Mouse (Mus musculus) liver, adult 2 months (tissue): ENCODE results near the gene Dmbx1. TPM values are rescaled to one million over a fixed set of nuclear protein-coding genes. Genes with fewer than 3 reads are reported as not detected.

Experiments used
- DNase-seq: peaks from one replicate; pipeline ENCODE4 v3.0.0-alpha.2; 2011; ENCODE audit warnings: low read depth, low spot score; ENCODE audit errors: extremely low read depth
- H3K27ac ChIP-seq: fragments of 200-500 bp; replicated peaks from 2 replicates; pipeline ENCODE4 v1.5.1; 2012; ENCODE audit warnings: low read depth, mild to moderate bottlenecking, control low read depth, inconsistent platforms, low read length; ENCODE audit not compliant: insufficient read depth
- H3K27me3 ChIP-seq: fragments of 200-500 bp; 2 replicates; pipeline ENCODE4 v1.6.1; 2012; ENCODE audit warnings: mild to moderate bottlenecking, moderate library complexity, low read length, inconsistent platforms; ENCODE audit not compliant: control insufficient read depth, insufficient read depth
- H3K36me3 ChIP-seq: fragments of 200-500 bp; 2 replicates; pipeline ENCODE4 v1.6.1; 2012; ENCODE audit warnings: low read length, inconsistent platforms; ENCODE audit not compliant: control insufficient read depth, insufficient read depth
- H3K4me1 ChIP-seq: fragments of 200-500 bp; 2 replicates; pipeline ENCODE4 v1.6.1; 2011; ENCODE audit warnings: low read length; ENCODE audit not compliant: control insufficient read depth, insufficient read depth
- H3K4me3 ChIP-seq: fragments of 200-500 bp; 2 replicates; pipeline ENCODE4 v1.5.1; 2011; ENCODE audit warnings: low read depth, mild to moderate bottlenecking, control low read depth, low read length, moderate library complexity; ENCODE audit not compliant: insufficient read depth
- H3K79me2 ChIP-seq: fragments of 200-500 bp; 2 replicates; pipeline ENCODE4 v1.6.1; 2012; ENCODE audit warnings: inconsistent platforms, mild to moderate bottlenecking, low read length, moderate library complexity; ENCODE audit not compliant: control insufficient read depth, insufficient read depth
- H3K9ac ChIP-seq: fragments of 200-500 bp; 2 replicates; pipeline ENCODE4 v1.6.1; 2012; ENCODE audit warnings: low read depth, mild to moderate bottlenecking, control low read depth, inconsistent platforms, low read length
- CTCF ChIP-seq: fragments of 200-500 bp; IDR thresholded peaks from 2 replicates; pipeline ENCODE4 v1.5.1; 2011; ENCODE audit warnings: low read depth, low read length, control low read depth
- POLR2A ChIP-seq: fragments of 200-500 bp; IDR thresholded peaks from 2 replicates; pipeline ENCODE4 v1.6.1; 2011; ENCODE audit warnings: low read length, control low read depth; ENCODE audit not compliant: insufficient read depth; ENCODE audit errors: extremely low read depth
- WGBS: fragments of 180-500 bp; shearing (Covaris S2); methylation state at CpG from one replicate; pipeline ENCODE4 v1.1.7; 2018; 5-methylcytosine and 5-hydroxymethylcytosine counted together
- polyA plus RNA-seq: library from polyadenylated mRNA; depleted of rRNA; stranded (reverse); fragments of >200 nt; gene quantifications from 2 replicates; pipeline ENCODE4 v1.2.3, GENCODE M21; 2012
- total RNA-seq: library from RNA; depleted of rRNA; stranded (reverse); fragments of >200 nt; gene quantifications from 2 replicates; pipeline ENCODE4 v1.2.3, GENCODE M21; 2014

Dmbx1 gene
- total and polyA plus RNA-seq, 2 experiments: not detected

DNA sequence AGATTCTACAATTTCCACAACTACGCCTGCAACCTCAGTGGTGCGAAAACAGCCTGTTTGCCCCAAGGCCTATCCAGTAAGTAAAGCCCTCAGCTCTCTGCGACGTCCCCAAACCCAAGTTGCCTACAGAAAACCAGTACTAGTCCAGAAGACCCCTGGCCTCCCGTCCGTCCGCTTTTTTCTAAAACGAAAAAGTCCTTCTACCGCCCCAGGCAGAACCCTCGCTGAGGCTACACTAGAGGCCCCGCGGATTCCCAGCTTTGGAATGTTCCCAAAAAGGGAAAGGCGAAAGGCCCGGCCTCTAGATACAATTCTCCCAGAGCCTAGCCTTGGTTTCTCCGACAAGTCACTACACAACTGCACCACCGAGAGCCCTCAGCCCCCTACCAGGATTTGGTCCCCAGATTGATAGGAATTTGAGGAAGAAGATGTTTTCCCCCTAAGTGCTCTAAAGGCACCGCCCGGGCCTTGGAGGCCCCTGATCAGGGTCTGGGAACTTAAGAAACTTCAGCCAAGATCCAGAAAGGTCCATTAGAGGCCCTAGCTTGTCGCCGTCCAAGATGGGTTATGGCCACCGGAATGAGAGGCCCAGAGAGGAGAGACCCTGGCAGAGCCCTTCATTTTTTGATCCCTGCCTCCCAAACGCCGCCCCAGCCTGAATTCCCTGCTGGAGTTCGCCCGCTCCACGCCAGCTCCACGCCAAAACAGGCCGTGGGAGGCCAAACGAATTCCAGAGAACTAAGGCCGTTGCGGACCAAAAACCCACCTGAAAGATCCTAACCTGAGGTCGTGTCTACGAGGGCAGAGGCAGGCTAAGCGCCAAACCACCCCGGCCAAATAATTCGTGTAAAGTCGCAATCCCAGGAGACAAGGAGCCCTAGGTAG is 1.2 kb downstream of the Dmbx1 start:
- 7% methylated on average over 37 of the region's 37 CpGs for WGBS
- TF ChIP-seq CTCF (no peak), POLR2A (no peak)
- no peaks in the 10 kb centered on the region for H3K79me2 ChIP-seq
- H3K4me1 ChIP-seq: peaks cover 12% of the 10 kb centered on the region
- no peak overlapping the region for H3K9ac ChIP-seq
- peaks cover 45% of the 10 kb centered on the region for H3K27me3 ChIP-seq
- H3K4me3 ChIP-seq: no peak overlapping the region
- H3K36me3 ChIP-seq: no peaks in the 10 kb centered on the region
- DNase-seq: no peak
- H3K27ac ChIP-seq: no peak overlapping the region

DNA sequence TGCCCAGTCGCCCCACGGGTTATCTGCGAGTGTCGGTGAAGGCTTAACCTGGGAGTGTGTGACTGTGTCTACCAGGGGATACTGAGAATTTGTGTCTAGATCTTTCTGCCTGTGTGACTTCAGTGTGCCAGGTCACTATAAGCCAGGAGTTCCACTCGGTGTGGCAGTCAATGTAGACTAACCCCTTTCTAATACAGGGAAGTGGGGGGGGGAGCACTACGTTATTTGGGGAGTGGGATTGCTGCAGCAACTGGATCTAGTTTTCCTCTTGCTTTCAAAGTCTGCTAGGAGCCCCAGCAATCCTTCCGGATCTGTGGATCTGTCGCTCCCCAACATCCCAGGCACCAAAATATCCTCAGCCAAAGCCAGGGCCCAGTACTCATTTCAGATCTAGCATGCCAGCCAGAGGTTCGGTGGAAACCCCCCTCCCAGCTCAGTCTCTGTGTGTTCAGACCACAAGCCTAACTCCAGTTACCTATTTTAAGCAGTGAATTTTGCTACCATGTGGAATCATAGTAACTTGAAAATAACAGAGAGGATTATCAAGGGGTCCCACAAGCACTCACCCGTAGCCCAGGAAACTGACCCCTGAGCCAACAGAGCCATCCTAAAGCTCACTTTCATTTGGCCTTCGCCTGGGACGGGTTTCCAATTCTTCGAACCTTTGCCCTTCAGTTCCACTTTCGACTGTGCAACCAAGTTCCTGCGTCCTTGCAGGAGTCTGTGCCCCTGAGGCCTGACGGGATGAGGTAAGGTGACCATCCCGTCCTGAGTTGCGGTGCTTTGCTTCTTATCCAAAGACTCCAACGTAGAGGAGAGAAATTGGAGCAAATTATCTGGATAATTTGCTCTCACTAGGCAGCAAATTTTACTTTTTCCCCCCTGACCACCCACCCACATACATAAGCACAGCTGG is 2.4 kb downstream of the Dmbx1 start:
- peaks cover 44% of the 10 kb centered on the region for H3K27me3 ChIP-seq
- peak; percentile 17 for DNase-seq
- 12% methylated on average over 19 of the region's 19 CpGs for WGBS

DNA sequence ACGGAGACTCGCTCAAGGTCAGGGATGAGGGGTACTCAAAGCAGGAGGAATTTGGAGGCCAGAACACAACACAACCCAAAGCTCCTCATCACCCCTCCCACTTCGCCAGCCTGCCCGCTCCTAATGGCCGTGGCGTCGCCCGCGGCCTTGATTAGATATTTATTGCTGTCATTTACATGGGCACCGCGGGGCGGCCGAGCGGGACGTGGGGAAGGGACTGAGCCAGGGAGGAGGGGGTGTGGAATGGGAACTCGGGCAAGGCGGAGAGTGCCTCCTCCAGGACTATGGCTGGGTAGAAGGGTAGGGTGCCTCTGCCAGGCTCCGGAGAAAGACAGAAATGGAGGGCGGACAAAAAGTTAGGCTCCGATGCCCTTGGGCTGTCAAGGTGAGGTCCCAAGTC is 3.1 kb downstream of the Dmbx1 start:
- no peaks in the 10 kb centered on the region for H3K36me3 ChIP-seq
- no peak overlapping the region for H3K9ac ChIP-seq
- no peaks in the 10 kb centered on the region for H3K79me2 ChIP-seq
- WGBS: 6% methylated on average over 20 of the region's 20 CpGs
- H3K4me3 ChIP-seq: no peak overlapping the region
- H3K4me1 ChIP-seq: peaks cover 12% of the 10 kb centered on the region
- DNase-seq: no peak
- TF ChIP-seq POLR2A (no peak), CTCF (no peak)
- H3K27me3 ChIP-seq: peaks cover 39% of the 10 kb centered on the region
- H3K27ac ChIP-seq: no peak overlapping the region

More for the DNA sequence above, 2.4 kb downstream of the Dmbx1 start:
- H3K79me2 ChIP-seq: no peaks in the 10 kb centered on the region
- H3K4me1 ChIP-seq: peaks cover 12% of the 10 kb centered on the region
- no peak overlapping the region for H3K27ac ChIP-seq
- H3K4me3 ChIP-seq: no peak overlapping the region
- H3K36me3 ChIP-seq: no peaks in the 10 kb centered on the region
- no peak for TF ChIP-seq CTCF
- TF ChIP-seq POLR2A: no peak
- H3K9ac ChIP-seq: no peak overlapping the region

- Histone ChIP-seq H3K27me3 (peaks cover 38% of the 10 kb centered on the region), H3K36me3 (no peaks in the 10 kb centered on the region), H3K4me3 (no peak overlapping the region), H3K27ac (no peak overlapping the region), H3K79me2 (no peaks in the 10 kb centered on the region), H3K9ac (no peak overlapping the region), H3K4me1 (peaks cover 12% of the 10 kb centered on the region)
- 2% methylated on average over 36 of the region's 36 CpGs for WGBS
- TF ChIP-seq POLR2A (no peak), CTCF (no peak)
- DNase-seq: no peak
Measured at GRCm38 (mm10) chr4:115935835-115936581, 3.7 kb downstream of the Dmbx1 start.

GRCm38 (mm10) chr4:115931556-115932088 is 8.1 kb downstream of the Dmbx1 start:
- Histone ChIP-seq H3K27me3 (peaks cover 8% of the 10 kb centered on the region), H3K9ac (no peak overlapping the region), H3K4me3 (no peak overlapping the region), H3K36me3 (no peaks in the 10 kb centered on the region), H3K4me1 (peaks cover 8% of the 10 kb centered on the region; the same call in 1 of the 2 replicates), H3K79me2 (no peaks in the 10 kb centered on the region), H3K27ac (no peak overlapping the region)
- 68% methylated on average over 13 of the region's 13 CpGs for WGBS
- TF ChIP-seq CTCF: no peak
- TF ChIP-seq POLR2A: no peak
- DNase-seq: no peak
